Mouse (Mus musculus): ENCODE measurements at regions not wholly inside any gene's neighbourhood (a gene's known extent, or its start where the extent isn't known, plus 50 kb on each side); places are given as distances from the start of the nearest gene placed in this dataset.

- Histone ChIP-seq H3K27ac (ENCODE audit: low read depth, low read length) (no peak overlapping the region), H3K4me1 (ENCODE audit: control insufficient read depth, insufficient read depth, low read length) (no peaks in the 10 kb centered on the region), H3K9ac (ENCODE audit: low read length) (no peak overlapping the region), H3K36me3 (ENCODE audit: control insufficient read depth, insufficient read depth, low read length) (no peaks in the 10 kb centered on the region), H3K27me3 (ENCODE audit: control insufficient read depth, insufficient read depth, low read length) (no peaks in the 10 kb centered on the region), H3K4me3 (ENCODE audit: low read depth, low read length) (no peak overlapping the region), H3K9me3 (ENCODE audit: control insufficient read depth, low read length) (no peaks in the 10 kb centered on the region), H3K4me2 (ENCODE audit: low read depth) (no peak overlapping the region)
- ATAC-seq (ENCODE audit: insufficient read depth, low FRiP score, low TSS enrichment) (no peak), DNase-seq (ENCODE audit: low spot score) (no peak)
- WGBS, result 22% methylated on average over 11 of the region's 11 CpGs
Measured at GRCm38 (mm10) chr5:116829771-116830170, 238.2 kb upstream of the Srrm4 start.

GRCm38 (mm10) chr5:116823260-116823659 is 231.6 kb upstream of the Srrm4 start:
- Histone ChIP-seq H3K4me3 (ENCODE audit: low read depth, low read length) (no peak overlapping the region), H3K27me3 (ENCODE audit: control insufficient read depth, insufficient read depth, low read length) (no peaks in the 10 kb centered on the region), H3K27ac (ENCODE audit: low read depth, low read length) (no peak overlapping the region), H3K9me3 (ENCODE audit: control insufficient read depth, low read length) (no peaks in the 10 kb centered on the region), H3K4me1 (ENCODE audit: control insufficient read depth, insufficient read depth, low read length) (no peaks in the 10 kb centered on the region; the same call in 1 of the 2 replicates), H3K4me2 (ENCODE audit: low read depth) (no peak overlapping the region), H3K36me3 (ENCODE audit: control insufficient read depth, insufficient read depth, low read length) (no peaks in the 10 kb centered on the region), H3K9ac (ENCODE audit: low read length) (no peak overlapping the region)
- ATAC-seq (ENCODE audit: insufficient read depth, low FRiP score, low TSS enrichment) (no peak), DNase-seq (ENCODE audit: low spot score) (no peak)
- 90% methylated on average over 3 of the region's 3 CpGs for WGBS

- Histone ChIP-seq H3K9ac (ENCODE audit: low read length) (no peak overlapping the region), H3K9me3 (ENCODE audit: control insufficient read depth, low read length) (no peaks in the 10 kb centered on the region), H3K4me1 (ENCODE audit: control insufficient read depth, insufficient read depth, low read length) (no peaks in the 10 kb centered on the region; the same call in 1 of the 2 replicates), H3K4me2 (ENCODE audit: low read depth) (no peak overlapping the region), H3K27me3 (ENCODE audit: control insufficient read depth, insufficient read depth, low read length) (no peaks in the 10 kb centered on the region), H3K27ac (ENCODE audit: low read depth, low read length) (no peak overlapping the region), H3K36me3 (ENCODE audit: control insufficient read depth, insufficient read depth, low read length) (no peaks in the 10 kb centered on the region), H3K4me3 (ENCODE audit: low read depth, low read length) (no peak overlapping the region)
- DNase-seq (ENCODE audit: low spot score), result no peak
- WGBS, result 37% methylated on average over 14 of the region's 14 CpGs
- ATAC-seq (ENCODE audit: insufficient read depth, low FRiP score, low TSS enrichment), result no peak
Measured at GRCm38 (mm10) chr5:116822141-116822540, 230.5 kb upstream of the Srrm4 start.

- peaks cover 7% of the 10 kb centered on the region for H3K4me1 ChIP-seq (ENCODE audit: control insufficient read depth, insufficient read depth, low read length)
- H3K9me3 ChIP-seq (ENCODE audit: control insufficient read depth, low read length), result no peaks in the 10 kb centered on the region
- peak overlapping the region; percentile 78; the same call in 1 of the 2 replicates for H3K27ac ChIP-seq (ENCODE audit: low read depth, low read length)
- DNase-seq (ENCODE audit: low spot score), result no peak
- H3K4me2 ChIP-seq (ENCODE audit: low read depth), result 0 out of 2 replicates have a peak overlapping the region, but pooled peaks have one; percentile 25
- 50% methylated on average over 2 of the region's 2 CpGs for WGBS
- H3K9ac ChIP-seq (ENCODE audit: low read length), result no peak overlapping the region
- ATAC-seq (ENCODE audit: insufficient read depth, low FRiP score, low TSS enrichment), result no peak; the same call in 1 of the 2 replicates
- no peaks in the 10 kb centered on the region for H3K36me3 ChIP-seq (ENCODE audit: control insufficient read depth, insufficient read depth, low read length)
- H3K27me3 ChIP-seq (ENCODE audit: control insufficient read depth, insufficient read depth, low read length), result no peaks in the 10 kb centered on the region; the same call in 1 of the 2 replicates
- H3K4me3 ChIP-seq (ENCODE audit: low read depth, low read length), result no peak overlapping the region
Measured at GRCm38 (mm10) chr5:116809799-116810198, 218.2 kb upstream of the Srrm4 start.

- H3K27ac ChIP-seq (ENCODE audit: low read depth, low read length), result peak overlapping the region; percentile 78
- ATAC-seq (ENCODE audit: insufficient read depth, low FRiP score, low TSS enrichment), result peak; percentile 88
- WGBS, result 25% methylated on average over 17 of the region's 17 CpGs
- peak; percentile 84 for DNase-seq (ENCODE audit: low spot score)
- H3K9ac ChIP-seq (ENCODE audit: low read length), result no peak overlapping the region
- no peaks in the 10 kb centered on the region for H3K9me3 ChIP-seq (ENCODE audit: control insufficient read depth, low read length)
- no peaks in the 10 kb centered on the region for H3K36me3 ChIP-seq (ENCODE audit: control insufficient read depth, insufficient read depth, low read length)
- no peaks in the 10 kb centered on the region; the same call in 1 of the 2 replicates for H3K27me3 ChIP-seq (ENCODE audit: control insufficient read depth, insufficient read depth, low read length)
- 0 out of 2 replicates have a peak overlapping the region, but pooled peaks have one; percentile 25 for H3K4me2 ChIP-seq (ENCODE audit: low read depth)
- peaks cover 7% of the 10 kb centered on the region for H3K4me1 ChIP-seq (ENCODE audit: control insufficient read depth, insufficient read depth, low read length)
- H3K4me3 ChIP-seq (ENCODE audit: low read depth, low read length), result no peak overlapping the region
Measured at GRCm38 (mm10) chr5:116809001-116809759, 217.6 kb upstream of the Srrm4 start.

- no peak overlapping the region for H3K27ac ChIP-seq (ENCODE audit: low read depth, low read length)
- no peaks in the 10 kb centered on the region for H3K27me3 ChIP-seq (ENCODE audit: control insufficient read depth, insufficient read depth, low read length)
- no peak overlapping the region for H3K4me3 ChIP-seq (ENCODE audit: low read depth, low read length)
- H3K4me1 ChIP-seq (ENCODE audit: control insufficient read depth, insufficient read depth, low read length), result no peaks in the 10 kb centered on the region
- H3K4me2 ChIP-seq (ENCODE audit: low read depth), result no peak overlapping the region
- ATAC-seq (ENCODE audit: insufficient read depth, low FRiP score, low TSS enrichment), result no peak
- H3K9me3 ChIP-seq (ENCODE audit: control insufficient read depth, low read length), result no peaks in the 10 kb centered on the region
- DNase-seq (ENCODE audit: low spot score), result no peak
- no peak overlapping the region for H3K9ac ChIP-seq (ENCODE audit: low read length)
- 45% methylated on average over 2 of the region's 2 CpGs for WGBS
- H3K36me3 ChIP-seq (ENCODE audit: control insufficient read depth, insufficient read depth, low read length), result no peaks in the 10 kb centered on the region
Measured at GRCm38 (mm10) chr5:116797460-116797859, 205.8 kb upstream of the Srrm4 start.

GRCm38 (mm10) chr5:116795169-116795568 is 203.6 kb upstream of the Srrm4 start:
- 81% methylated on average over 5 of the region's 5 CpGs for WGBS
- no peaks in the 10 kb centered on the region for H3K27me3 ChIP-seq (ENCODE audit: control insufficient read depth, insufficient read depth, low read length)

GRCm38 (mm10) chr5:116790419-116790818 is 198.8 kb upstream of the Srrm4 start:
- no peaks in the 10 kb centered on the region for H3K4me1 ChIP-seq (ENCODE audit: control insufficient read depth, insufficient read depth, low read length)
- no peak overlapping the region for H3K4me3 ChIP-seq (ENCODE audit: low read depth, low read length)
- no peak overlapping the region for H3K27ac ChIP-seq (ENCODE audit: low read depth, low read length)
- 72% methylated on average over 8 of the region's 8 CpGs for WGBS
- H3K36me3 ChIP-seq (ENCODE audit: control insufficient read depth, insufficient read depth, low read length), result no peaks in the 10 kb centered on the region
- H3K9me3 ChIP-seq (ENCODE audit: control insufficient read depth, low read length), result no peaks in the 10 kb centered on the region
- H3K27me3 ChIP-seq (ENCODE audit: control insufficient read depth, insufficient read depth, low read length), result no peaks in the 10 kb centered on the region
- H3K4me2 ChIP-seq (ENCODE audit: low read depth), result no peak overlapping the region
- DNase-seq (ENCODE audit: low spot score) (no peak), ATAC-seq (ENCODE audit: insufficient read depth, low FRiP score, low TSS enrichment) (no peak)
- no peak overlapping the region for H3K9ac ChIP-seq (ENCODE audit: low read length)

More at GRCm38 (mm10) chr5:116795169-116795568, 203.6 kb upstream of the Srrm4 start:
- no peaks in the 10 kb centered on the region for H3K36me3 ChIP-seq (ENCODE audit: control insufficient read depth, insufficient read depth, low read length)
- H3K4me3 ChIP-seq (ENCODE audit: low read depth, low read length), result no peak overlapping the region
- ATAC-seq (ENCODE audit: insufficient read depth, low FRiP score, low TSS enrichment) (no peak), DNase-seq (ENCODE audit: low spot score) (no peak)
- no peaks in the 10 kb centered on the region for H3K4me1 ChIP-seq (ENCODE audit: control insufficient read depth, insufficient read depth, low read length)
- H3K9ac ChIP-seq (ENCODE audit: low read length), result no peak overlapping the region
- H3K27ac ChIP-seq (ENCODE audit: low read depth, low read length), result no peak overlapping the region
- H3K4me2 ChIP-seq (ENCODE audit: low read depth), result no peak overlapping the region
- no peaks in the 10 kb centered on the region for H3K9me3 ChIP-seq (ENCODE audit: control insufficient read depth, low read length)

GRCm38 (mm10) chr5:116789859-116790258 is 198.2 kb upstream of the Srrm4 start:
- no peak overlapping the region for H3K27ac ChIP-seq (ENCODE audit: low read depth, low read length)
- H3K4me1 ChIP-seq (ENCODE audit: control insufficient read depth, insufficient read depth, low read length), result no peaks in the 10 kb centered on the region
- H3K9me3 ChIP-seq (ENCODE audit: control insufficient read depth, low read length), result no peaks in the 10 kb centered on the region
- WGBS, result 75% methylated on average over 9 of the region's 9 CpGs
- DNase-seq (ENCODE audit: low spot score) (no peak), ATAC-seq (ENCODE audit: insufficient read depth, low FRiP score, low TSS enrichment) (no peak)
- H3K4me3 ChIP-seq (ENCODE audit: low read depth, low read length), result no peak overlapping the region
- no peaks in the 10 kb centered on the region for H3K36me3 ChIP-seq (ENCODE audit: control insufficient read depth, insufficient read depth, low read length)
- no peak overlapping the region for H3K4me2 ChIP-seq (ENCODE audit: low read depth)
- H3K9ac ChIP-seq (ENCODE audit: low read length), result no peak overlapping the region
- no peaks in the 10 kb centered on the region for H3K27me3 ChIP-seq (ENCODE audit: control insufficient read depth, insufficient read depth, low read length)
